Mouse (Mus musculus): ENCODE results near the gene Spint2. TPM values are rescaled to one million over a fixed set of nuclear protein-coding genes. Genes with fewer than 3 reads are reported as not detected.

Spint2 gene
- total RNA-seq, 1 experiment from 2014 or later, result 31.5 TPM

- DNase-seq, result peak; percentile 19
Observed at GRCm38 (mm10) chr7:29304463-29305262, 23.0 kb upstream of the Spint2 start.

- DNase-seq, result peak; percentile 91
Observed at GRCm38 (mm10) chr7:29303738-29304462, 22.2 kb upstream of the Spint2 start, which contains the start of gene Dpf1. Gene Dpf1, plus strand, starts transcription at chr7:29303951.

- DNase-seq, result no peak
Observed at GRCm38 (mm10) chr7:29302641-29303040, 20.9 kb upstream of the Spint2 start.

GRCm38 (mm10) chr7:29301127-29301566, 19.4 kb upstream of the Spint2 start:
- DNase-seq, result peak; percentile 84

- peak; percentile 77 for DNase-seq
Observed at GRCm38 (mm10) chr7:29296998-29297397, 15.3 kb upstream of the Spint2 start.

GRCm38 (mm10) chr7:29295861-29296647, 14.3 kb upstream of the Spint2 start:
- no peak for DNase-seq

GRCm38 (mm10) chr7:29294111-29294761, 12.5 kb upstream of the Spint2 start:
- no peak for DNase-seq

GRCm38 (mm10) chr7:29293131-29294065, 11.7 kb upstream of the Spint2 start:
- peak; percentile 38 for DNase-seq

- DNase-seq, result no peak
Observed at GRCm38 (mm10) chr7:29292458-29293098, 10.9 kb upstream of the Spint2 start.

GRCm38 (mm10) chr7:29291616-29292457, 10.1 kb upstream of the Spint2 start:
- no peak for DNase-seq

GRCm38 (mm10) chr7:29290691-29291485, 9.2 kb upstream of the Spint2 start:
- no peak for DNase-seq

- DNase-seq, result no peak
Observed at GRCm38 (mm10) chr7:29289856-29290255, 8.1 kb upstream of the Spint2 start.

- DNase-seq, result peak; percentile 84
Observed at GRCm38 (mm10) chr7:29288942-29289638, 7.4 kb upstream of the Spint2 start, which contains the start of gene Ppp1r14a. Gene Ppp1r14a, plus strand, starts transcription at chr7:29289308.

GRCm38 (mm10) chr7:29288079-29288478, 6.4 kb upstream of the Spint2 start:
- no peak for DNase-seq

- DNase-seq, result no peak
Observed at GRCm38 (mm10) chr7:29287481-29287880, 5.8 kb upstream of the Spint2 start.

GRCm38 (mm10) chr7:29284523-29284922, 2.8 kb upstream of the Spint2 start:
- no peak for DNase-seq

- DNase-seq, result no peak
Observed at GRCm38 (mm10) chr7:29283876-29284275, 2.2 kb upstream of the Spint2 start.

- DNase-seq, result no peak
Observed at GRCm38 (mm10) chr7:29282074-29282554, 402 bp upstream of the Spint2 start.
